Mouse (Mus musculus): Measurements from ENCODE around the gene Olfr961. TPM values are rescaled to one million over a fixed set of nuclear protein-coding genes. Genes with fewer than 3 reads are reported as not detected.

Gene Olfr961
- polyA plus RNA-seq (2017; shearing (Covaris generic)): 0.20 TPM

GRCm38 (mm10) chr9:39644785-39645184 lies at the start of gene Olfr961:
Gene Olfr961 (plus strand): TSS chr9:39645085.

DNA sequence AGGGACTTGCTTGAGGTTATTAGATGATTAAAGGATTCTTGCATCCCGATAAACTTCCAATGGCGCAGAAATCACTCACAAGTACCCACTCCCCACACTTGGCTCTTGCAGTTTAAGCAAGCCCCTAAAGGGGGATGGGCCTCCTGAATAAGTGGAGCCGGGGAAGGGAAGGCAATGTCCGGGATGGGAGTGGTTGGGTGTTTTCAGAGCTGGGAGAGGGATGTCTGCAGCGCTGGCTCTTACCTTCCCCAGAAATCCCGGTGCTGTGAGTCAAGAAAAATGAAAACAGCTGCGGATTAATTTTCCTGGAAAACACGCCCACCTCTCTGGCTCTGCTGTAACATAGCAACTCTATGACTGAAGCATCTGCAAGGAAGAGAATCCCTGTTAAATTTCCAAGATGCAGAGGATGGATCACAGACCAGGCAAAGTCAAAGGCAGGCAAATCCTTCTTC lies 40.9 kb upstream of the Olfr961 start, which contains the start of gene AW551984:
TSS of gene AW551984 (minus strand) at position 405 of the 455 bp plus-strand sequence.

GRCm38 (mm10) chr9:39610355-39610754 lies 34.5 kb upstream of the Olfr961 start, which contains the start of gene Olfr148:
Gene Olfr148 (plus strand): TSS chr9:39610655.

DNA sequence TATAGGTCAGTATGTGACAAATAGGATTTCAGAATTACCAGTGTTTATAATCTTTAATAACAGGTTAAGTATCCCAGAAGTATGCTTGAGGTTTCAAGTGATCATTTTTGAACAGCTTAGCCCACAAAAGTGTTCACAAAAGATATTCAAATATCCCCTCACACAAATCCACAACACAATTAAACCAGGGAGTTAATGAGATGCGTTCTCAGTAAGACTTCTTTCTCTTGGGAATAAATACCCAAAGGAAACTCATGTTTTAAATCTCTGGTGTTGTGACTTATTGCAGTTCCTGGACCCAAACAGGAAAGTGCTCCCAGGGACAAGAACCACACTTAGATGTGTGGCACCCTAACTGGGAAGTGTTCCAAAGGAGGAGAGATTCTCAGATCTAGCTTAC lies 23.8 kb upstream of the Olfr961 start, which contains the start of gene Olfr960:
TSS of gene Olfr960 (plus strand) at position 301 of the 400 bp plus-strand sequence.

GRCm38 (mm10) chr9:39666905-39667304 lies 22.0 kb downstream of the Olfr961 start, which contains the start of gene Olfr963:
Gene Olfr963 (plus strand): TSS chr9:39667205.

Other genes starting within 250 kb of the Olfr961 start
- not detected for gene Olfr952, start 217.9 kb upstream of the Olfr961 start, polyA plus RNA-seq (2017; shearing (Covaris generic))
- gene Olfr954, start 188.4 kb upstream of the Olfr961 start, polyA plus RNA-seq (2017; shearing (Covaris generic)): not detected
- not detected for gene Olfr955, start 173.1 kb upstream of the Olfr961 start, polyA plus RNA-seq (2017; shearing (Covaris generic))
- not detected for gene Olfr44, start 151.1 kb upstream of the Olfr961 start, polyA plus RNA-seq (2017; shearing (Covaris generic))
- gene Olfr957, start 129.3 kb upstream of the Olfr961 start, polyA plus RNA-seq (2017; shearing (Covaris generic)): not detected
- gene Olfr958, start 91.0 kb upstream of the Olfr961 start, polyA plus RNA-seq (2017; shearing (Covaris generic)): not detected
- gene Olfr959, start 69.5 kb upstream of the Olfr961 start, polyA plus RNA-seq (2017; shearing (Covaris generic)): not detected
- not detected for gene AW551984, start 40.7 kb upstream of the Olfr961 start, polyA plus RNA-seq (2017; shearing (Covaris generic))
- not detected for gene Olfr148, start 34.4 kb upstream of the Olfr961 start, polyA plus RNA-seq (2017; shearing (Covaris generic))
- gene Olfr960, start 23.7 kb upstream of the Olfr961 start, polyA plus RNA-seq (2017; shearing (Covaris generic)): not detected
- not detected for gene Olfr963, start 22.1 kb downstream of the Olfr961 start, polyA plus RNA-seq (2017; shearing (Covaris generic))
- gene Olfr149, start 62.0 kb downstream of the Olfr961 start, polyA plus RNA-seq (2017; shearing (Covaris generic)): not detected
- gene Olfr965, start 66.3 kb downstream of the Olfr961 start, polyA plus RNA-seq (2017; shearing (Covaris generic)): not detected
- not detected for gene Olfr150, start 85.9 kb downstream of the Olfr961 start, polyA plus RNA-seq (2017; shearing (Covaris generic))
- gene Olfr967, start 101.2 kb downstream of the Olfr961 start, polyA plus RNA-seq (2017; shearing (Covaris generic)): not detected
- not detected for gene Olfr968, start 138.2 kb downstream of the Olfr961 start, polyA plus RNA-seq (2017; shearing (Covaris generic))
- not detected for gene Olfr969, start 145.9 kb downstream of the Olfr961 start, polyA plus RNA-seq (2017; shearing (Covaris generic))
- gene Olfr970, start 163.8 kb downstream of the Olfr961 start, polyA plus RNA-seq (2017; shearing (Covaris generic)): not detected
- gene Olfr971, start 191.8 kb downstream of the Olfr961 start, polyA plus RNA-seq (2017; shearing (Covaris generic)): not detected
- not detected for gene Olfr972, start 221.3 kb downstream of the Olfr961 start, polyA plus RNA-seq (2017; shearing (Covaris generic))